Mouse (Mus musculus) activated CD4-positive, CD25-positive, alpha-beta regulatory T cell, adult 4 months (primary cell): ENCODE data around the gene Rassf6. TPM values are rescaled to one million over a fixed set of nuclear protein-coding genes. Genes with fewer than 3 reads are reported as not detected.

Source experiments
- ATAC-seq: one replicate; pipeline ENCODE4 v1.8.0; 2017
- polyA plus RNA-seq, 2 experiments: library from polyadenylated mRNA; unstranded; fragments of 100-300 nt; shearing (Covaris generic); gene quantifications; one replicate each; pipeline ENCODE4 v1.2.1; 2017

Gene Rassf6
- 1 to 10 TPM in 1 of 2 experiments, under 1 TPM in 1; 0.91 to 1.1 TPM for polyA plus RNA-seq

GRCm38 (mm10) chr5:90640286-90641217 lies at the start of gene Rassf6:
Gene Rassf6, minus strand, starts transcription at chr5:90640657.
- no peak for ATAC-seq

GRCm38 (mm10) chr5:90689426-90690128 lies 49.1 kb upstream of the Rassf6 start:
- ATAC-seq, result no peak

GRCm38 (mm10) chr5:90687913-90688312 lies 47.5 kb upstream of the Rassf6 start:
- no peak for ATAC-seq

GRCm38 (mm10) chr5:90684994-90685393 lies 44.5 kb upstream of the Rassf6 start:
- no peak for ATAC-seq

GRCm38 (mm10) chr5:90681842-90682241 lies 41.4 kb upstream of the Rassf6 start:
- ATAC-seq, result no peak

GRCm38 (mm10) chr5:90677560-90677959 lies 37.1 kb upstream of the Rassf6 start:
- ATAC-seq, result no peak

GRCm38 (mm10) chr5:90661852-90662251 lies 21.4 kb upstream of the Rassf6 start:
- ATAC-seq, result no peak

- ATAC-seq, result no peak
These were observed 21.0 kb upstream of the Rassf6 start for GRCm38 (mm10) chr5:90661436-90661835.

GRCm38 (mm10) chr5:90660411-90660810 lies 20.0 kb upstream of the Rassf6 start:
- no peak for ATAC-seq

- ATAC-seq, result no peak
These were observed 16.2 kb upstream of the Rassf6 start for GRCm38 (mm10) chr5:90656681-90657080.

- no peak for ATAC-seq
These were observed 15.4 kb upstream of the Rassf6 start for GRCm38 (mm10) chr5:90655891-90656290.

GRCm38 (mm10) chr5:90654798-90655197 lies 14.3 kb upstream of the Rassf6 start:
- ATAC-seq, result no peak

- peak; percentile 28 for ATAC-seq
These were observed 12.3 kb upstream of the Rassf6 start for GRCm38 (mm10) chr5:90652724-90653123.

- no peak for ATAC-seq
These were observed 10.2 kb upstream of the Rassf6 start for GRCm38 (mm10) chr5:90650466-90651150.

GRCm38 (mm10) chr5:90647473-90647872 lies 7.0 kb upstream of the Rassf6 start:
- no peak for ATAC-seq

- no peak for ATAC-seq
These were observed 5.9 kb upstream of the Rassf6 start for GRCm38 (mm10) chr5:90646398-90646797.

GRCm38 (mm10) chr5:90645579-90645978 lies 5.1 kb upstream of the Rassf6 start:
- ATAC-seq, result no peak

GRCm38 (mm10) chr5:90641218-90641610 lies 757 bp upstream of the Rassf6 start:
- ATAC-seq, result no peak

- ATAC-seq, result no peak
These were observed 5.6 kb downstream of the Rassf6 start for GRCm38 (mm10) chr5:90634885-90635284.

- ATAC-seq, result no peak
These were observed 11.9 kb downstream of the Rassf6 start for GRCm38 (mm10) chr5:90628530-90628929.

- no peak for ATAC-seq
These were observed 12.4 kb downstream of the Rassf6 start for GRCm38 (mm10) chr5:90628011-90628410.

- no peak for ATAC-seq
These were observed 13.0 kb downstream of the Rassf6 start for GRCm38 (mm10) chr5:90627423-90627822.
